Mouse (Mus musculus) spleen, adult 12 weeks (tissue): ENCODE measurements around the gene Krtap4-1.

Experiments used
- DNase-seq: peaks from one replicate; pipeline ENCODE4 v3.0.0; 2022; ENCODE audit warnings: low spot score

The Krtap4-1 gene

GRCm38 (mm10) chr11:99583245-99583704 is 44.8 kb downstream of the Krtap4-1 start, which contains the start of gene Krtap1-4:
TSS of gene Krtap1-4 (minus strand) at chr11:99583654.
- DNase-seq = no peak

- no peak for DNase-seq
These were observed 46.5 kb downstream of the Krtap4-1 start for GRCm38 (mm10) chr11:99581564-99581963.

- no peak for DNase-seq
These were observed 47.0 kb downstream of the Krtap4-1 start for GRCm38 (mm10) chr11:99581051-99581450.

- DNase-seq = no peak
These were observed 47.4 kb downstream of the Krtap4-1 start, which contains the start of gene Krtap1-5 for GRCm38 (mm10) chr11:99580636-99581035. TSS of gene Krtap1-5 (minus strand) at chr11:99581016.
